Mouse (Mus musculus): Measurements from ENCODE around the gene Lce3d. TPM values are rescaled to one million over a fixed set of nuclear protein-coding genes. Genes with fewer than 3 reads are reported as not detected.

The Lce3d gene
- polyA plus RNA-seq (2012; rRNA removed) = not detected in 2 replicates

GRCm38 (mm10) chr3:92957090-92957489, at the start of gene Lce3d:
Lce3d (plus strand) TSS chr3:92957390.

GRCm38 (mm10) chr3:92926130-92926529, 31.1 kb upstream of the Lce3d start, which contains the start of gene Lce3a:
Lce3a (minus strand) TSS chr3:92926230.

GRCm38 (mm10) chr3:92932679-92933078, 24.5 kb upstream of the Lce3d start, which contains the start of gene Lce3b:
Lce3b (plus strand) TSS chr3:92932979.

GRCm38 (mm10) chr3:92944186-92944585, 13.0 kb upstream of the Lce3d start, which contains the start of gene Lce3c:
Lce3c (plus strand) TSS chr3:92944486.

GRCm38 (mm10) chr3:92966761-92967160, 9.6 kb downstream of the Lce3d start, which contains the start of gene Lce3e:
Lce3e (plus strand) TSS chr3:92967061.

GRCm38 (mm10) chr3:92991926-92992325, 34.7 kb downstream of the Lce3d start, which contains the start of gene Lce3f:
Lce3f (plus strand) TSS chr3:92992226.

Other genes with a start within 250 kb of the Lce3d start
- not detected in 2 replicates for gene Lce1e, start 248.3 kb upstream of the Lce3d start, polyA plus RNA-seq (2012; rRNA removed)
- gene Lce1f, start 237.0 kb upstream of the Lce3d start, polyA plus RNA-seq (2012; rRNA removed) = not detected in 2 replicates
- gene Gm38119, start 218.3 kb upstream of the Lce3d start, polyA plus RNA-seq (2012; rRNA removed) = not detected in 2 replicates
- not detected in 2 replicates for gene Lce1g, start 205.1 kb upstream of the Lce3d start, polyA plus RNA-seq (2012; rRNA removed)
- gene Lce1h, start 192.3 kb upstream of the Lce3d start, polyA plus RNA-seq (2012; rRNA removed) = not detected in 2 replicates
- not detected in 2 replicates for gene Lce1i, start 178.5 kb upstream of the Lce3d start, polyA plus RNA-seq (2012; rRNA removed)
- not detected in 2 replicates for gene Lce1j, start 166.9 kb upstream of the Lce3d start, polyA plus RNA-seq (2012; rRNA removed)
- gene Lce1k, start 149.5 kb upstream of the Lce3d start, polyA plus RNA-seq (2012; rRNA removed) = not detected in 2 replicates
- not detected in 2 replicates for gene Kprp, start 130.1 kb upstream of the Lce3d start, polyA plus RNA-seq (2012; rRNA removed)
- not detected in 2 replicates for gene Lce1l, start 106.1 kb upstream of the Lce3d start, polyA plus RNA-seq (2012; rRNA removed)
- gene 2310050C09Rik, start 87.2 kb upstream of the Lce3d start, polyA plus RNA-seq (2012; rRNA removed) = not detected in 2 replicates
- gene Lce3a, start 31.2 kb upstream of the Lce3d start, polyA plus RNA-seq (2012; rRNA removed) = not detected in 2 replicates
- gene Lce3b, start 24.4 kb upstream of the Lce3d start, polyA plus RNA-seq (2012; rRNA removed) = not detected in 2 replicates
- not detected in 2 replicates for gene Lce3c, start 12.9 kb upstream of the Lce3d start, polyA plus RNA-seq (2012; rRNA removed)
- not detected in 2 replicates for gene Lce3e, start 9.7 kb downstream of the Lce3d start, polyA plus RNA-seq (2012; rRNA removed)
- gene Lce3f, start 34.8 kb downstream of the Lce3d start, polyA plus RNA-seq (2012; rRNA removed) = not detected in 2 replicates
- gene Crct1, start 58.3 kb downstream of the Lce3d start, polyA plus RNA-seq (2012; rRNA removed) = 0.05 TPM in 1 of 2 replicates, not detected in the other
- not detected in 2 replicates for gene Lce1m, start 61.7 kb downstream of the Lce3d start, polyA plus RNA-seq (2012; rRNA removed)
- gene Gm4858, start 111.4 kb downstream of the Lce3d start, polyA plus RNA-seq (2012; rRNA removed) = not detected in 2 replicates
- gene Crnn, start 187.4 kb downstream of the Lce3d start, polyA plus RNA-seq (2012; rRNA removed) = not detected in 2 replicates
- gene Flg2, start 239.9 kb downstream of the Lce3d start, polyA plus RNA-seq (2012; rRNA removed) = not detected in 2 replicates